Comparison of ENCODE assay signal across 9 mouse cellular contexts in the genomic region with DNA sequence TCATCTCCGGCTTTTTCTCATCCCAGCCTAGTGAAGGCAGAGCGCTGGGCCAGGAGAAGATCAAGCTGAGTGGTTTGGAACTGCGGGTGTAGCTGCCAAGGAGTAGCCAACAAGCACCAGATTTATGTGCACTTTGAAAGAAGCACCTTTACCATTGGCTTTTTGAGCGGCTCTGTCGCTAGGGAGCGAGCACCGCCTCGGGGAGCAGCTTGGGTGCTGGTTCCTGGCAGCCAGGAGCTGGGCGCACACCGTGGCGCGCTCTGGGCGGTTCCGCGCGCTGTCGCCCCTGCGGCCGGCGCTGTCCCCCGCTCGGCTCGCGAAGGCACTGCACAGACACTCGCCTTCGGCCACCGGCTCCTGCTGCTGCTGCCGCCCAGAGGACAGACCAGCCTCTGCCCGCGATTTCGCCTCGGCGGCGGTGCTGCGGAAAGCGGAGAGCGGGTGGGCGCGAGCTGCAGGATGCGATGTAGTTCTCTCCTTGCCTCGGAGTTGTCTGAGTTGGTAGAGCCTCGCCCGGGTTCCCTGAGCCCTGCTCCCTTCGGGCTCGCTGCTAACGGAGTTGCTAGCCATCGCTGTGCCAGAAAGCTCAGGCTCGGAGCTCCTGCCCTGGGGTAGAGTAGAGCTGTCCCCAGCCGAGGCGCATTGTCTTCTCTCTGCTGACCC. TPM values are rescaled to one million over a fixed set of nuclear protein-coding genes. Genes with fewer than 3 reads are reported as not detected.
A peak's percentile ranks its signal among the peaks of the same experiment; 100 is the strongest.
DNase-seq lines count a peak whose midpoint lies in the region; ATAC-seq and TF ChIP-seq lines count a peak whose summit lies in the region.
"Had no signal": no experiment of that assay in that cellular context is flagged by ENCODE, and none has a peak within 500 bp of the region (broad histone marks: within the 10 kb centered on the region; RNA-seq: fewer than 3 reads in every experiment).

A gene (plus strand): TSS at position 212 of the 663 bp plus-strand sequence.

- under 1% methylated on average over 50 of the region's 50 CpGs for WGBS in forebrain, postnatal 0 days
- WGBS in liver, embryonic 12.5 days (ENCODE audit: insufficient replicate concordance) = 1% methylated on average over 46 of the region's 50 CpGs
- WGBS in neural tube, embryonic 13.5 days = 1% methylated on average over 50 of the region's 50 CpGs

- no peaks in the 10 kb centered on the region for H3K9me3 ChIP-seq in forebrain, postnatal 0 days (ENCODE audit: low read length)
- no peaks in the 10 kb centered on the region for H3K9me3 ChIP-seq in liver, embryonic 12.5 days (replicated peaks)
- no peaks in the 10 kb centered on the region for H3K9me3 ChIP-seq in neural tube, embryonic 13.5 days

- no peaks in the 10 kb centered on the region for H3K36me3 ChIP-seq in forebrain, postnatal 0 days (ENCODE audit: insufficient read depth)
- no peaks in the 10 kb centered on the region for H3K36me3 ChIP-seq in liver, embryonic 12.5 days
- H3K36me3 ChIP-seq in neural tube, embryonic 13.5 days = no peaks in the 10 kb centered on the region

- H3K27ac ChIP-seq in forebrain, postnatal 0 days (ENCODE audit: low read depth, low read length) = peak within 1 kb of the TSS; percentile 75; the same call in 1 of the 2 replicates
- no peak within 1 kb of the TSS for H3K27ac ChIP-seq in liver, embryonic 12.5 days
- peak within 1 kb of the TSS; percentile 61 for H3K27ac ChIP-seq in neural tube, embryonic 13.5 days (replicated peaks)

- peak within 1 kb of the TSS; percentile 63 for H3K4me3 ChIP-seq in forebrain, postnatal 0 days (ENCODE audit: low read depth, low read length)
- H3K4me3 ChIP-seq in liver, embryonic 12.5 days = peak within 1 kb of the TSS; percentile 29
- peak within 1 kb of the TSS; percentile 50 for H3K4me3 ChIP-seq in neural tube, embryonic 13.5 days

- 0 out of 2 replicates have a peak, but pooled peaks cover 4% of the 10 kb centered on the region for H3K4me1 ChIP-seq in forebrain, postnatal 0 days (ENCODE audit: insufficient read depth)
- no peaks in the 10 kb centered on the region for H3K4me1 ChIP-seq in liver, embryonic 12.5 days
- peaks cover 15% of the 10 kb centered on the region for H3K4me1 ChIP-seq in neural tube, embryonic 13.5 days (replicated peaks)

- H3K27me3 ChIP-seq in forebrain, postnatal 0 days (ENCODE audit: insufficient read depth, low read length) = no peaks in the 10 kb centered on the region
- peaks cover 32% of the 10 kb centered on the region for H3K27me3 ChIP-seq in liver, embryonic 12.5 days (replicated peaks)
- peaks cover 14% of the 10 kb centered on the region for H3K27me3 ChIP-seq in neural tube, embryonic 13.5 days
- H3K27me3 ChIP-seq: CH12.LX had no signal

- peak; percentile 84 for TF ChIP-seq CTCF in forebrain, postnatal 0 days (IDR thresholded peaks at IDR 0.05; ENCODE audit: low read depth)

- peak; percentile 88 for DNase-seq in ES-CJ7 (ENCODE audit: low read depth, low spot score)
- peak; percentile 42 for DNase-seq in cerebellum, adult 8-10 months
- peak; percentile 86 for DNase-seq in forebrain, postnatal 0 days
- DNase-seq in heart, postnatal 14 days = peak; percentile 69 to 76
- DNase-seq in kidney, postnatal 36 days = peak; percentile 14 to 56
- DNase-seq in urinary bladder, postnatal 25 days (ENCODE audit: low spot score) = peak; percentile 24

- intact Hi-C loops in heart, postnatal 14 days (cut with DNase I) = loop anchor here (5.0 kb wide), 1 partner anchor 182 kb away; no protein-coding TSS in a partner anchor

- H3K9ac ChIP-seq in forebrain, postnatal 0 days = peak within 1 kb of the TSS; percentile 62
- no peak within 1 kb of the TSS for H3K9ac ChIP-seq in liver, embryonic 12.5 days
- H3K9ac ChIP-seq in neural tube, embryonic 13.5 days = peak within 1 kb of the TSS; percentile 75

- ATAC-seq in forebrain, postnatal 0 days = peak; percentile 96
- ATAC-seq in liver, embryonic 12.5 days = peak; percentile 49; the same call in 1 of the 2 replicates
- peak; percentile 99 for ATAC-seq in neural tube, embryonic 13.5 days (ENCODE audit: low read depth)

- peak within 1 kb of the TSS; percentile 74 for H3K4me2 ChIP-seq in forebrain, postnatal 0 days (ENCODE audit: low read depth)
- peak within 1 kb of the TSS; percentile 53 for H3K4me2 ChIP-seq in liver, embryonic 12.5 days
- peak within 1 kb of the TSS; percentile 76 for H3K4me2 ChIP-seq in neural tube, embryonic 13.5 days

RNA-seq across cellular contexts. Expression of the gene that starts here (rescaled TPM):
- 32.1 and 49.3 TPM in 2 replicates for total RNA-seq in forebrain, postnatal 0 days (2014; rRNA removed)
- polyA plus RNA-seq in forebrain, postnatal 0 days (2015; fragmentation: Nextera tagmentation; extraction: Ambion mirVana) = 16.6 and 18.3 TPM in 2 replicates
- under 1 TPM in 1 of 2 experiments, not detected in 1; 0.17 TPM for total RNA-seq in heart, postnatal 14 days (2021)
- polyA plus RNA-seq in liver, embryonic 12.5 days (2016; fragmentation: Nextera tagmentation; extraction: Ambion mirVana) = 0.12 TPM in 1 of 2 replicates, not detected in the other
- 6.2 and 10.4 TPM in 2 replicates for polyA plus RNA-seq in neural tube, embryonic 13.5 days (2015; fragmentation: Nextera tagmentation; extraction: Ambion mirVana)
- total RNA-seq: CH12.LX had no signal

Comparison
In these comparisons a context has a peak if more than half of its experiments do, and no peak if none do; other contexts are left out.
1. RNA of the gene that starts here (total RNA-seq): 32.1 to 49.3 TPM in forebrain, postnatal 0 days; 0.17 TPM in heart, postnatal 14 days; every median in the first group is over 10 times any median in the second.
2. Peak in DNase-seq in heart, postnatal 14 days; RNA of the gene not detected or under 1 TPM.
3. Peak in ATAC-seq, H3K4me3 ChIP-seq and H3K4me2 ChIP-seq in liver, embryonic 12.5 days; RNA of the gene not detected or under 1 TPM.
4. DNase-seq: peak in every context shown above with its lines; median percentile 88 in ES-CJ7; 86 in forebrain, postnatal 0 days; 72 in heart, postnatal 14 days; 42 in cerebellum, adult 8-10 months; 35 in kidney, postnatal 36 days; 24 in urinary bladder, postnatal 25 days.
5. ATAC-seq: peak in every context shown above with its lines; median percentile 99 in neural tube, embryonic 13.5 days; 96 in forebrain, postnatal 0 days; 49 in liver, embryonic 12.5 days.
6. Peak in every context shown above with its lines, with median percentiles within 50 percentile points of each other: H3K4me2 ChIP-seq and H3K4me3 ChIP-seq.